Mouse (Mus musculus): ENCODE measurements around the gene Cryba1. TPM values are rescaled to one million over a fixed set of nuclear protein-coding genes. Genes with fewer than 3 reads are reported as not detected.

Cryba1 gene
- polyA plus RNA-seq, 1 experiment from 2014 or later, result 0.24 TPM

DNA sequence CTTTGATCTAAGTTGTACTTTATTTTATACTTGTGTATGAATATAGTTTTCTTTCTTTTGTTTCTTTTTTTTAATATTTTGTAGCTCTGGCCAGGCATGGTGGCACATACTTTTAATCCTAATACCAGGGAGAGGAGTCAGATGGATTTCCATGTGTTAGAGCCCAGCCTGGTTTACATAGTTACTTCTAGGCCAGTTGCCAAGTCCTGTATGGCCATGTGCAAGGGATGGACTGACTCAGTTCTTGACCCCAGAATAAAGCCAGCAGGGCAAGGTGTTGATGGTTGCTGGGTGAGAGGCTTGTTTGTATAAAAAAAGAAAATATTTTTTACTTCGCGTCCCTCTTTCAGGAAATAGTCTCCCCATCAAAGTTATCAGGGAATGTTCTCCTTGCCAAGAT, 52.3 kb downstream of the Cryba1 start:
- no peak overlapping the region for H3K9ac ChIP-seq (ENCODE audit: low read depth, low read length)
- H3K27me3 ChIP-seq (ENCODE audit: control insufficient read depth, insufficient read depth, low read depth, low read length), result no peaks in the 10 kb centered on the region
- H3K36me3 ChIP-seq (ENCODE audit: control insufficient read depth, insufficient read depth, low read length), result no peaks in the 10 kb centered on the region
- 92% methylated on average over 2 of the region's 2 CpGs for WGBS
- no peak overlapping the region for H3K4me3 ChIP-seq (ENCODE audit: low read depth, low read length)
- no peak overlapping the region for H3K4me2 ChIP-seq (ENCODE audit: low read length)
- H3K4me1 ChIP-seq (ENCODE audit: control insufficient read depth, insufficient read depth, low read length), result no peaks in the 10 kb centered on the region
- H3K27ac ChIP-seq (ENCODE audit: low read length), result no peak overlapping the region
- H3K9me3 ChIP-seq (replicated peaks; ENCODE audit: control insufficient read depth, low read length, poor library complexity, severe bottlenecking), result 0 out of 2 replicates have a peak, but pooled peaks cover 5% of the 10 kb centered on the region
- ATAC-seq, result no peak

Other genes starting within 250 kb of the Cryba1 start
- gene Ankrd13b, start 235.6 kb downstream of the Cryba1 start, polyA plus RNA-seq (2015; fragmentation: Nextera tagmentation; extraction: Ambion mirVana), result 31.9 and 33.7 TPM in 2 replicates
- 15.9 and 17.3 TPM in 2 replicates for gene Git1, start 231.7 kb downstream of the Cryba1 start, polyA plus RNA-seq (2015; fragmentation: Nextera tagmentation; extraction: Ambion mirVana)
- gene Abhd15, start 210.2 kb downstream of the Cryba1 start, polyA plus RNA-seq (2015; fragmentation: Nextera tagmentation; extraction: Ambion mirVana), result 2.4 and 3.1 TPM in 2 replicates
- 10.5 and 12.6 TPM in 2 replicates for gene Trp53i13, start 209.3 kb downstream of the Cryba1 start, polyA plus RNA-seq (2015; fragmentation: Nextera tagmentation; extraction: Ambion mirVana)
- gene Gm10392, start 206.1 kb downstream of the Cryba1 start, polyA plus RNA-seq (2015; fragmentation: Nextera tagmentation; extraction: Ambion mirVana), result not detected in 2 replicates
- gene Taok1, start 117.5 kb downstream of the Cryba1 start, polyA plus RNA-seq (2015; fragmentation: Nextera tagmentation; extraction: Ambion mirVana), result 25.3 and 25.4 TPM in 2 replicates
- 2.9 and 3.2 TPM in 2 replicates for gene Nufip2, start 39.1 kb downstream of the Cryba1 start, polyA plus RNA-seq (2015; fragmentation: Nextera tagmentation; extraction: Ambion mirVana)
- gene Myo18a, start 38.0 kb upstream of the Cryba1 start, polyA plus RNA-seq (2015; fragmentation: Nextera tagmentation; extraction: Ambion mirVana), result 46.8 and 55.4 TPM in 2 replicates
- gene Gm10277, start 62.5 kb upstream of the Cryba1 start, polyA plus RNA-seq (2015; fragmentation: Nextera tagmentation; extraction: Ambion mirVana), result 2.0 and 2.5 TPM in 2 replicates
- 6.0 and 7.5 TPM in 2 replicates for gene Pipox, start 168.8 kb upstream of the Cryba1 start, polyA plus RNA-seq (2015; fragmentation: Nextera tagmentation; extraction: Ambion mirVana)
- 140 and 146 TPM in 2 replicates for gene Sez6, start 205.5 kb upstream of the Cryba1 start, polyA plus RNA-seq (2015; fragmentation: Nextera tagmentation; extraction: Ambion mirVana)